In genomic region chr6:120715227-120715626, GRCm38 (mm10) we compare ENCODE assay signal across 12 mouse cellular contexts. TPM values are rescaled to one million over a fixed set of nuclear protein-coding genes. Genes with fewer than 3 reads are reported as not detected.
DNase-seq lines count a peak whose midpoint lies in the region; ATAC-seq and TF ChIP-seq lines count a peak whose summit lies in the region.
"Had no signal": no experiment of that assay in that cellular context is flagged by ENCODE, and none has a peak within 500 bp of the region (broad histone marks: within the 10 kb centered on the region; RNA-seq: fewer than 3 reads in every experiment).

No protein-coding gene starts in this region.

- 0 out of 2 replicates have a peak, but pooled peaks have one; percentile 10 for TF ChIP-seq CTCF in E14TG2a.4 (conservative IDR thresholded peaks at IDR 0.05; ENCODE audit: low read length)

- no peaks in the 10 kb centered on the region for H3K9me3 ChIP-seq in kidney, embryonic 14.5 days (ENCODE audit: control insufficient read depth, low read length)
- no peaks in the 10 kb centered on the region for H3K9me3 ChIP-seq in E14TG2a.4 (ENCODE audit: low read length)
- H3K9me3 ChIP-seq in lung, embryonic 16.5 days (ENCODE audit: control insufficient read depth, low read length), result no peaks in the 10 kb centered on the region
- H3K9me3 ChIP-seq: embryonic facial prominence, embryonic 15.5 days had no signal

- peak; percentile 12 for DNase-seq in kidney, adult 9 months
- peak; percentile 30 for DNase-seq in embryo, embryonic 10.5 days (ENCODE audit: low spot score)
- no peak for DNase-seq in adrenal gland, adult 2 months
- DNase-seq in Muller cell, postnatal 12 days (ENCODE audit: inconsistent ontology term), result no peak
- DNase-seq in heart, postnatal 36 days, result no peak
- DNase-seq: right cerebral cortex, adult 18-20 months; thymus, postnatal 25 days had no signal

- no peak for ATAC-seq in kidney, embryonic 14.5 days (ENCODE audit: low FRiP score, low TSS enrichment)
- peak; percentile 45; the same call in 1 of the 2 replicates for ATAC-seq in lung, embryonic 16.5 days (ENCODE audit: low read depth)

- intact Hi-C loops in heart, postnatal 36 days (cut with DNase I), result loop anchor here (5.0 kb wide), 1 partner anchor 118 kb away; no protein-coding TSS in a partner anchor

- no peaks in the 10 kb centered on the region for H3K36me3 ChIP-seq in kidney, embryonic 14.5 days (ENCODE audit: control insufficient read depth, insufficient read depth, low read length)
- no peaks in the 10 kb centered on the region for H3K36me3 ChIP-seq in E14TG2a.4 (ENCODE audit: insufficient read depth, low read length)
- H3K36me3 ChIP-seq in lung, embryonic 16.5 days (ENCODE audit: control insufficient read depth, insufficient read depth, low read length), result no peaks in the 10 kb centered on the region
- H3K36me3 ChIP-seq: embryonic facial prominence, embryonic 15.5 days had no signal

- H3K27ac ChIP-seq in kidney, embryonic 14.5 days (ENCODE audit: low read depth, low read length), result no peak overlapping the region
- H3K27ac ChIP-seq in lung, embryonic 16.5 days (ENCODE audit: low read length), result no peak overlapping the region
- H3K27ac ChIP-seq: embryonic facial prominence, embryonic 15.5 days had no signal

- no peak overlapping the region for H3K9ac ChIP-seq in kidney, embryonic 14.5 days (ENCODE audit: low read depth, low read length)
- no peak overlapping the region for H3K9ac ChIP-seq in lung, embryonic 16.5 days (ENCODE audit: low read length)
- H3K9ac ChIP-seq: embryonic facial prominence, embryonic 15.5 days had no signal

- peaks cover 4% of the 10 kb centered on the region; the same call in 1 of the 2 replicates for H3K4me1 ChIP-seq in kidney, embryonic 14.5 days (ENCODE audit: control insufficient read depth, insufficient read depth, low read length)
- peaks cover 44% of the 10 kb centered on the region for H3K4me1 ChIP-seq in E14TG2a.4 (replicated peaks; ENCODE audit: low read depth, low read length)
- peaks cover 5% of the 10 kb centered on the region; the same call in 1 of the 2 replicates for H3K4me1 ChIP-seq in lung, embryonic 16.5 days (replicated peaks; ENCODE audit: control insufficient read depth, insufficient read depth, low read length)

- WGBS in kidney, embryonic 14.5 days, result 70% methylated on average over 5 of the region's 5 CpGs
- WGBS in lung, embryonic 16.5 days, result 54% methylated on average over 5 of the region's 5 CpGs

- no peaks in the 10 kb centered on the region for H3K27me3 ChIP-seq in kidney, embryonic 14.5 days (ENCODE audit: control insufficient read depth, insufficient read depth, low read length)
- no peaks in the 10 kb centered on the region for H3K27me3 ChIP-seq in E14TG2a.4 (ENCODE audit: insufficient read depth, low read length)
- no peaks in the 10 kb centered on the region for H3K27me3 ChIP-seq in lung, embryonic 16.5 days (ENCODE audit: control insufficient read depth, insufficient read depth, low read depth, low read length)
- H3K27me3 ChIP-seq: embryonic facial prominence, embryonic 15.5 days had no signal

- no peak overlapping the region for H3K4me2 ChIP-seq in kidney, embryonic 14.5 days (replicated peaks; ENCODE audit: low read depth, low read length)
- H3K4me2 ChIP-seq in lung, embryonic 16.5 days (ENCODE audit: low read depth, low read length), result no peak overlapping the region
- H3K4me2 ChIP-seq: embryonic facial prominence, embryonic 15.5 days; heart, embryonic 11.5 days had no signal

- no peak overlapping the region for H3K4me3 ChIP-seq in kidney, embryonic 14.5 days (ENCODE audit: low read length)
- H3K4me3 ChIP-seq in E14TG2a.4 (replicated peaks; ENCODE audit: low read length), result no peak overlapping the region
- H3K4me3 ChIP-seq in lung, embryonic 16.5 days (ENCODE audit: low read length), result no peak overlapping the region
- H3K4me3 ChIP-seq: embryonic facial prominence, embryonic 15.5 days had no signal

RNA-seq across cellular contexts. Expression of gene Cecr2, which starts 49.1 kb away (rescaled TPM):
- 8.5 and 11.2 TPM in 2 replicates for polyA plus RNA-seq in kidney, embryonic 14.5 days (2014; fragmentation: Nextera tagmentation; extraction: Ambion mirVana)
- 1.8 and 2.2 TPM in 2 replicates for polyA plus RNA-seq in lung, embryonic 16.5 days (2015; fragmentation: Nextera tagmentation; extraction: Ambion mirVana)
- total RNA-seq in adrenal gland, adult 2 months (2021), result 1 to 10 TPM; 5.9 to 6.8 TPM
- polyA plus RNA-seq in adrenal gland, adult 2 months (2012; rRNA removed), result 4.4 and 5.2 TPM in 2 replicates
- 10 to 100 TPM; 16.4 to 20.3 TPM for total RNA-seq in heart, postnatal 36 days (2021)

RNA-seq across cellular contexts. Expression of gene Slc25a18, which starts 58.2 kb away (rescaled TPM):
- 0.16 TPM in 1 of 2 replicates, not detected in the other for polyA plus RNA-seq in kidney, embryonic 14.5 days (2014; fragmentation: Nextera tagmentation; extraction: Ambion mirVana)
- polyA plus RNA-seq in lung, embryonic 16.5 days (2015; fragmentation: Nextera tagmentation; extraction: Ambion mirVana), result 0.28 and 0.64 TPM in 2 replicates
- total RNA-seq in adrenal gland, adult 2 months (2021), result under 1 TPM; 0.14 to 0.21 TPM
- polyA plus RNA-seq in adrenal gland, adult 2 months (2012; rRNA removed), result 0.62 and 1.3 TPM in 2 replicates
- under 1 TPM in 1 of 2 experiments, not detected in 1; 0.25 TPM for total RNA-seq in heart, postnatal 36 days (2021)

Comparison
In these comparisons a context has a peak if more than half of its experiments do, and no peak if none do; other contexts are left out.
1. DNase-seq: peak in kidney, adult 9 months (single experiment) and embryo, embryonic 10.5 days (single experiment); none in adrenal gland, adult 2 months (single experiment), Muller cell, postnatal 12 days (single experiment) and heart, postnatal 36 days (0 of 2).